21 mouse cellular contexts compared by ENCODE assay signal in the genomic region with DNA sequence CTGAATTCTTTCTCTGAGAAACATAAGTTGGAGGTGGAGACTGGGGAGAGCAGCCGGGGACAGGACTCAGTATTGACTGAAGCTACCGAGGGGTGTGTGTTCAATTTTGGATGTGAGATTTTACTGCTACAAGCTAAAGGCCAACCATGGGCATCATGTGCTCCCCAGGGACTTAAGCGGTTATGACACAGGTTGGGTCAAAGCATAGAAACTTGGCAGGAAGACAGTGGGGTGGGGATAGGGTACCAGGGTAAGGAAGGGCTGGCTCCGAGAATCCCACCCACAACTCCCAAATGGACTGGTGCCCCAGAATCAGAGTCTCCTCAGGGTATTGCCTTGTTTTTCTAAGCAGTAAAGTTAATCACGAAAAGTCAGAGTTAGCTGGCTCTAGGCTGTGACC. TPM values are rescaled to one million over a fixed set of nuclear protein-coding genes. Genes with fewer than 3 reads are reported as not detected.
DNase-seq lines count a peak whose midpoint lies in the region; ATAC-seq and TF ChIP-seq lines count a peak whose summit lies in the region.
"Had no signal": no experiment of that assay in that cellular context is flagged by ENCODE, and none has a peak within 500 bp of the region (broad histone marks: within the 10 kb centered on the region; RNA-seq: fewer than 3 reads in every experiment).

No protein-coding gene starts in this region.

- 39% methylated on average over 5 of the region's 5 CpGs for WGBS in heart, adult 2 months
- WGBS in heart, postnatal 0 days = 50% methylated on average over 5 of the region's 5 CpGs

- peaks cover 7% of the 10 kb centered on the region for H3K4me1 ChIP-seq in heart, adult 2 months (ENCODE audit: control insufficient read depth, insufficient read depth, low read length)
- peaks cover 8% of the 10 kb centered on the region for H3K4me1 ChIP-seq in ES-Bruce4 (ENCODE audit: control insufficient read depth, insufficient read depth, low read length)
- H3K4me1 ChIP-seq in heart, postnatal 0 days (ENCODE audit: control insufficient read depth, insufficient read depth) = no peaks in the 10 kb centered on the region

- DNase-seq in adrenal gland, postnatal 10 days = peak; percentile 24
- DNase-seq in adrenal gland, postnatal 25 days = no peak
- peak; percentile 28 to 31 for DNase-seq in heart, adult 2 months
- DNase-seq in heart, postnatal 36 days = no peak
- DNase-seq in heart, postnatal 0 days (ENCODE audit: low spot score) = no peak
- no peak for DNase-seq in urinary bladder, postnatal 36 days (ENCODE audit: low spot score in 2 of 2)
- no peak for DNase-seq in neural tube, embryonic 10.5 days (ENCODE audit: extremely low spot score, low spot score)
- DNase-seq: adrenal gland, postnatal 36 days; B cell, adult 2 months; cerebellum, adult 11 months; cerebellum, adult 9-10 months; cerebellum, postnatal 25 days; kidney, adult 8-10 months had no signal

- no peak for TF ChIP-seq EP300 in heart, adult 2 months (IDR thresholded peaks at IDR 0.05; ENCODE audit: insufficient read depth, low read depth, low read length)
- no peak for TF ChIP-seq EP300 in ES-Bruce4 (IDR thresholded peaks at IDR 0.05; ENCODE audit: insufficient read depth, low read depth, low read length)
- no peak for TF ChIP-seq EP300 in heart, postnatal 0 days (IDR thresholded peaks at IDR 0.05; ENCODE audit: low read depth)

- H3K79me2 ChIP-seq in heart, adult 2 months (replicated peaks; ENCODE audit: control insufficient read depth, insufficient read depth, low read length) = no peaks in the 10 kb centered on the region

- H3K9me3 ChIP-seq in ES-Bruce4 (replicated peaks; ENCODE audit: control insufficient read depth, insufficient read depth, low read length, poor library complexity, severe bottlenecking) = no peaks in the 10 kb centered on the region
- no peaks in the 10 kb centered on the region for H3K9me3 ChIP-seq in heart, postnatal 0 days (replicated peaks; ENCODE audit: control insufficient read depth, low read length)
- H3K9me3 ChIP-seq: embryonic facial prominence, embryonic 12.5 days; forebrain, embryonic 15.5 days; intestine, embryonic 15.5 days had no signal

- H3K36me3 ChIP-seq in heart, adult 2 months (ENCODE audit: control insufficient read depth, insufficient read depth, low read length) = no peaks in the 10 kb centered on the region
- no peaks in the 10 kb centered on the region for H3K36me3 ChIP-seq in ES-Bruce4 (ENCODE audit: control insufficient read depth, insufficient read depth, low read length, poor library complexity, severe bottlenecking)
- no peaks in the 10 kb centered on the region for H3K36me3 ChIP-seq in heart, postnatal 0 days (replicated peaks; ENCODE audit: control insufficient read depth, insufficient read depth, low read length)
- H3K36me3 ChIP-seq: embryonic facial prominence, embryonic 12.5 days; forebrain, embryonic 15.5 days; intestine, embryonic 15.5 days had no signal

- ATAC-seq in heart, postnatal 0 days (ENCODE audit: insufficient read depth, low read depth) = peak; percentile 39; the same call in 1 of the 2 replicates
- ATAC-seq: activated CD4-positive, CD25-positive, alpha-beta regulatory T cell, adult 4 months; CD4-positive, CD25-positive, alpha-beta regulatory T cell, adult 4 months; forebrain, embryonic 15.5 days; intestine, embryonic 15.5 days; Patski had no signal

- intact Hi-C loops in heart, adult 2 months (cut with DNase I) = loop anchor here (5.0 kb wide), 1 partner anchor 67 kb away; no protein-coding TSS in a partner anchor
- intact Hi-C loops in heart, postnatal 36 days (cut with DNase I) = loop anchor here (5.0 kb wide), 1 partner anchor 57 kb away; no protein-coding TSS in a partner anchor

- no peak overlapping the region for H3K9ac ChIP-seq in heart, adult 2 months (ENCODE audit: low read depth, low read length)
- H3K9ac ChIP-seq in ES-Bruce4 (ENCODE audit: low read depth, poor library complexity, severe bottlenecking) = no peak overlapping the region
- H3K9ac ChIP-seq in heart, postnatal 0 days (replicated peaks; ENCODE audit: low read depth, low read length) = no peak overlapping the region
- H3K9ac ChIP-seq: embryonic facial prominence, embryonic 12.5 days; forebrain, embryonic 15.5 days; hindbrain, embryonic 14.5 days; intestine, embryonic 15.5 days had no signal

- H3K27ac ChIP-seq in heart, adult 2 months = peak overlapping the region; percentile 54
- peak overlapping the region; percentile 53; the same call in 1 of the 2 replicates for H3K27ac ChIP-seq in ES-Bruce4 (ENCODE audit: insufficient read depth, low read length)
- H3K27ac ChIP-seq in heart, postnatal 0 days (ENCODE audit: low read depth) = no peak overlapping the region
- H3K27ac ChIP-seq: embryonic facial prominence, embryonic 12.5 days; forebrain, embryonic 15.5 days; hindbrain, embryonic 14.5 days; intestine, embryonic 15.5 days had no signal

- no peak for TF ChIP-seq CTCF in heart, adult 2 months (IDR thresholded peaks at IDR 0.05)
- TF ChIP-seq CTCF in ES-Bruce4 (IDR thresholded peaks at IDR 0.05; ENCODE audit: low read depth, low read length) = no peak
- TF ChIP-seq CTCF in heart, postnatal 0 days (IDR thresholded peaks at IDR 0.05; ENCODE audit: low read depth) = no peak

- TF ChIP-seq POLR2A in heart, adult 2 months (IDR thresholded peaks at IDR 0.05; ENCODE audit: insufficient read depth, low read depth, low read length) = no peak
- TF ChIP-seq POLR2A in ES-Bruce4 (IDR thresholded peaks at IDR 0.05; ENCODE audit: insufficient read depth, low read length) = no peak

- no peak overlapping the region for H3K4me2 ChIP-seq in heart, postnatal 0 days (ENCODE audit: low read depth, low read length)
- H3K4me2 ChIP-seq: embryonic facial prominence, embryonic 12.5 days; forebrain, embryonic 15.5 days; hindbrain, embryonic 14.5 days; intestine, embryonic 15.5 days had no signal

- H3K27me3 ChIP-seq in heart, adult 2 months (ENCODE audit: control insufficient read depth, insufficient read depth, low read length) = no peaks in the 10 kb centered on the region
- no peaks in the 10 kb centered on the region for H3K27me3 ChIP-seq in ES-Bruce4 (ENCODE audit: control insufficient read depth, insufficient read depth, low read length, poor library complexity, severe bottlenecking)
- no peaks in the 10 kb centered on the region for H3K27me3 ChIP-seq in heart, postnatal 0 days (ENCODE audit: control insufficient read depth, insufficient read depth, low read length)
- H3K27me3 ChIP-seq: embryonic facial prominence, embryonic 12.5 days; forebrain, embryonic 15.5 days; intestine, embryonic 15.5 days; Patski had no signal

- no peak overlapping the region for H3K4me3 ChIP-seq in heart, adult 2 months
- no peak overlapping the region for H3K4me3 ChIP-seq in ES-Bruce4 (ENCODE audit: low read depth, low read length)
- no peak overlapping the region for H3K4me3 ChIP-seq in heart, postnatal 0 days (ENCODE audit: low read depth, low read length)
- H3K4me3 ChIP-seq: embryonic facial prominence, embryonic 12.5 days; forebrain, embryonic 15.5 days; intestine, embryonic 15.5 days had no signal

RNA-seq across cellular contexts. Expression of a gene that starts 13.4 kb away (rescaled TPM):
- 10 to 100 TPM; 49.4 to 56.8 TPM for total RNA-seq in adrenal gland, postnatal 10 days (2021)
- total RNA-seq in adrenal gland, postnatal 25 days (2021) = 54.9 and 59.4 TPM in 2 replicates
- total RNA-seq in heart, adult 2 months (2021) = 10 to 100 TPM; 19.6 to 24.3 TPM
- polyA plus RNA-seq in heart, adult 2 months (2012; rRNA removed) = 6.9 and 11.2 TPM in 2 replicates
- total RNA-seq in heart, postnatal 36 days (2021) = 10 to 100 TPM; 23.9 to 27.8 TPM
- polyA plus RNA-seq in ES-Bruce4 (2011; ENCODE audit: insufficient read depth, insufficient read length, low read depth, missing spikeins) = 102 and 104 TPM in 2 replicates
- 17.4 and 32.1 TPM in 2 replicates for total RNA-seq in heart, postnatal 0 days (2014; rRNA removed; ENCODE audit: low replicate concordance)
- 12.3 and 14.3 TPM in 2 replicates for polyA plus RNA-seq in heart, postnatal 0 days (2015; fragmentation: Nextera tagmentation; extraction: Ambion mirVana)

Comparison
In these comparisons a context has a peak if more than half of its experiments do, and no peak if none do; other contexts are left out.
1. DNase-seq: peak in adrenal gland, postnatal 10 days (single experiment) and heart, adult 2 months (2 of 2); none in adrenal gland, postnatal 25 days (single experiment), heart, postnatal 36 days (0 of 2), heart, postnatal 0 days (single experiment), urinary bladder, postnatal 36 days (0 of 2) and neural tube, embryonic 10.5 days (single experiment).